Mouse (Mus musculus): ENCODE data around the gene Slamf9.

DNA sequence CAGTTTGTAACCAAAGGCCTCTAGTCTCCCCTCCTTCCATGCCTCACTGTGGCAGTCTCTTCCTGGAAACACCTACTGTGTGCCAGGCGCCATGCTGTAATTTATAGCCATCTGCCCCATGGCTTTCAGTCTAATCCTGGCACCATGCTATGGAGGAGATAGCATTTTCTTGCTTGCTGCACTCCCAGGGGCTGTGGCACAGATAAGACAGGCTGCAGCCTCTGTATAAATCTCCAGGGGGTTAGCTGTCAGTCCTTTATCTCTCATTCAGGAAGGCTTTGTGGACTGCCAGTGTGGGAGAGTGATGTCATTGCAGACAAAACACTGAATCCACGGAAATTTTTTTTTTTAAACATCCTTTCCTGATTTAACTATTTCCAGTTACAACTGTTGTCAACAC, 33.0 kb downstream of the Slamf9 start:
- TF ChIP-seq ZMIZ1 (IDR thresholded peaks at IDR 0.05; ENCODE audit: low read depth, low read length) (no peak), CTCF (conservative IDR thresholded peaks at IDR 0.05 in 1 of 2, IDR thresholded peaks at IDR 0.05 in 1 of 2; ENCODE audit: low read depth in 2 of 2, low read length in 2 of 2) (no peak)
